Mouse (Mus musculus): ENCODE data around the gene Vps8. TPM values are rescaled to one million over a fixed set of nuclear protein-coding genes. Genes with fewer than 3 reads are reported as not detected.

Vps8 gene
- polyA plus RNA-seq, 1 experiment from 2014 or later, result 33.1 TPM

DNA sequence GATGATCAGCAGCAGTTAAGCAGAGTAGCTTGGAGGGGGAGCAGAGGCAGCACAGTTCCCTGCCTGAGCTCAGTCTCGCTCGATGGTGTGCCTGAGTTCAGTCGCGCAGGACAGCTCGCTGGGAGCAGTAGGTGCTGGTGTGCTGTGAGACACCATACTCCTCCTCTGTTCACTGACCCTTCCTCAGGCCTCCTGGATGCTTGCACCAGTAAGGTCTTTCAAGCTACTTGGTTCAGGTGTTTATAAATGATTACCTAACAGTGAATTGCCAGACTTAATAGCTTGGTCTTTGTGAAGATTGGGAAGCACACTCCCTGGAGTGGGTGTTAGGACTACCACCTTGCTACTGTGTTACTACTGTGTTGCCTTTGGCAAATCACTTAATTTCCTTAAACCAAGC is 144.2 kb downstream of the Vps8 start:
- Histone ChIP-seq H3K4me1 (ENCODE audit: control insufficient read depth, insufficient read depth, low read depth, low read length) (no peaks in the 10 kb centered on the region), H3K27ac (ENCODE audit: low read depth, low read length) (no peak overlapping the region), H3K9me3 (ENCODE audit: control insufficient read depth, low read length) (no peaks in the 10 kb centered on the region), H3K9ac (ENCODE audit: low read depth, low read length) (no peak overlapping the region), H3K36me3 (ENCODE audit: control insufficient read depth, insufficient read depth, low read length) (peaks cover 6% of the 10 kb centered on the region), H3K4me2 (ENCODE audit: low read length) (no peak overlapping the region), H3K27me3 (replicated peaks; ENCODE audit: control insufficient read depth, insufficient read depth, low read length) (no peaks in the 10 kb centered on the region), H3K4me3 (ENCODE audit: low read length) (no peak overlapping the region)
- WGBS, result 100% methylated on average over 5 of the region's 5 CpGs
- ATAC-seq, result no peak

DNA sequence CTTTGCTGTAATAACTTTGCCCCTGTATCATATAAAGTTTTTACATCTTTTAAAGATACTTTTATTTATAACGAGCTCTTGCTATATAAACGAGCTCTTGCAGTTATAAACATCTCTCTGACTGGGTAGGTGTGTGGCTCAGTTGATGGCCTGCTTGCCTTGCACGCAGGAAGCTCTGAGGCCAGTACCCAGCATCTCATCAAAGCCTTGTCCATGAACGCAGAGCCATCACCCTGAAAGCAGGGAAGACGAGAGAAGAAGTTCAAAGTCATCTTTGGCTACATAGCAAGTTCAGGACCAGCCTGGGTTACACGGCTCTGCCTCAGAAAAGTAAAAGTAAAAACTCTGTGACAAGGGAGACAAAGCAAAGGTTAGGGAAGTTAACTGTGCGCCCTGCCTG is 147.0 kb downstream of the Vps8 start:
- Histone ChIP-seq H3K4me1 (ENCODE audit: control insufficient read depth, insufficient read depth, low read depth, low read length) (no peaks in the 10 kb centered on the region), H3K9me3 (ENCODE audit: control insufficient read depth, low read length) (no peaks in the 10 kb centered on the region), H3K36me3 (ENCODE audit: control insufficient read depth, insufficient read depth, low read length) (peaks cover 6% of the 10 kb centered on the region), H3K4me3 (ENCODE audit: low read length) (no peak overlapping the region), H3K4me2 (ENCODE audit: low read length) (no peak overlapping the region), H3K27ac (ENCODE audit: low read depth, low read length) (no peak overlapping the region), H3K9ac (ENCODE audit: low read depth, low read length) (no peak overlapping the region), H3K27me3 (replicated peaks; ENCODE audit: control insufficient read depth, insufficient read depth, low read length) (no peaks in the 10 kb centered on the region)
- ATAC-seq, result no peak
- 87% methylated on average over 7 of the region's 7 CpGs for WGBS

DNA sequence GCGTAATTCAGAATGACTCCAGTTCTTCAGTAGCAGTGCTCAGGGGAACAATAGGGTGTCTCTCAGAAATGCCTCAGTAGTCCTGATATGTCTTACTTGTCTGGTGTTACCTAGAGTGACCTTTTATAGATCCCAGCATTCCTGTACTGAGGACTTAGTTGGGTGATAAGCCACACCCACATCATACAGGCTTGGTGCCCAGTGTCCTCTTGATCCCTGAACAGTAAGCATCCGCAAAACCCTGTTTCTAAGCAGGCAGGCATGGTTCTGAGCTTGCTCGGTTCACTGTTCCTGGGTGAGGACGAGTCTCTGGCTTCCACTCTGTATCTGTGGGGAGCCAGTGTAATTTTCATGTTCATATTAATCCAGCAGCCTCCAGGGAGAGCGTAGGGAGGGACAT is 147.9 kb downstream of the Vps8 start:
- no peaks in the 10 kb centered on the region for H3K27me3 ChIP-seq (replicated peaks; ENCODE audit: control insufficient read depth, insufficient read depth, low read length)

DNA sequence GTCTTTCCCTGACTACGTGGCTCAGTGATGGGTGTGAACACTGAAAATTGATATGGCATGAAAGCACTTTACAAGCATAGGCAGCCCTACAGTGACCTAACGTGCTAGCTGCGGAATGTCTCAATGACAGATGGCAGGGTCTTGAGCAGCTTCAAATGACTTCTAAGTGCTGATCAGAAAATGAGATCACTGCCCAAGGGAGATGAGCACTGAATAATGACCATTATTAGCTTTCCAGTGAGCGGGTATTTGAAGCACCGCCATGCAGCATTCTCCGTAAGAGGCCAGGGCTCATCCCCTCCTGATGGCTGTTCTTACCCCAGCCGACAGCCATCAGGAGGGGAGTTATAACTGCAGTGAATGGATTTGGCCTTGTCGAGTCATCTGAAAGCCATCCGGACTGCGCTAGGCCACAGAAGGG is 153.1 kb downstream of the Vps8 start:
- H3K9me3 ChIP-seq (ENCODE audit: control insufficient read depth, low read length), result no peaks in the 10 kb centered on the region
- H3K9ac ChIP-seq (ENCODE audit: low read depth, low read length), result no peak overlapping the region
- no peak overlapping the region for H3K4me3 ChIP-seq (ENCODE audit: low read length)
- H3K4me1 ChIP-seq (ENCODE audit: control insufficient read depth, insufficient read depth, low read depth, low read length), result no peaks in the 10 kb centered on the region
- no peaks in the 10 kb centered on the region for H3K27me3 ChIP-seq (replicated peaks; ENCODE audit: control insufficient read depth, insufficient read depth, low read length)
- H3K36me3 ChIP-seq (ENCODE audit: control insufficient read depth, insufficient read depth, low read length), result no peaks in the 10 kb centered on the region
- WGBS, result 41% methylated on average over 10 of the region's 10 CpGs
- H3K4me2 ChIP-seq (ENCODE audit: low read length), result no peak overlapping the region
- H3K27ac ChIP-seq (ENCODE audit: low read depth, low read length), result 0 out of 2 replicates have a peak overlapping the region, but pooled peaks have one; percentile 18
- peak; percentile 80 for ATAC-seq

More for the DNA sequence above, 147.9 kb downstream of the Vps8 start:
- no peaks in the 10 kb centered on the region for H3K4me1 ChIP-seq (ENCODE audit: control insufficient read depth, insufficient read depth, low read depth, low read length)
- no peak overlapping the region for H3K4me2 ChIP-seq (ENCODE audit: low read length)
- no peak for ATAC-seq
- H3K27ac ChIP-seq (ENCODE audit: low read depth, low read length), result no peak overlapping the region
- H3K4me3 ChIP-seq (ENCODE audit: low read length), result no peak overlapping the region
- H3K9me3 ChIP-seq (ENCODE audit: control insufficient read depth, low read length), result no peaks in the 10 kb centered on the region
- WGBS, result 77% methylated on average over 5 of the region's 5 CpGs
- H3K9ac ChIP-seq (ENCODE audit: low read depth, low read length), result no peak overlapping the region
- peaks cover 3% of the 10 kb centered on the region; the same call in 1 of the 2 replicates for H3K36me3 ChIP-seq (ENCODE audit: control insufficient read depth, insufficient read depth, low read length)

DNA sequence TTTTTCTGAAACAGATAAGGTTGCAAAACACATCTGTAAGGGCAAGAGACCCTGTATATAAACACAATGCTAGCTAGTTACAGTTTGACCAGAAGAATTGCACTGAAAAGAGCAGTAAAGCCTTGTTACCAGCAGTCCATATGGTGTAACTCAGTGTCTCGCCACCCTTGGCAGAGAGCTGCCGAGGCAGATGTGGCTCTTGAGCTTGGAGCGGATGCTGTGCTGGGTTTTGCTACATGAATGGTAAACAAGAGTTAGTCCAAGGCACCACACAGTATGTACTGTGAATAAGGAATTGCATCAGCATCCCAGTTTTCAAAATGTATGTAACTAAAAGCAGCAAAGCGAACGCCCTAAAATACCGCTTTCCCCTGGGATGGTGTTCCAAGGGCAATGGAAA is 166.2 kb downstream of the Vps8 start:
- H3K9ac ChIP-seq (ENCODE audit: low read depth, low read length), result no peak overlapping the region
- H3K36me3 ChIP-seq (ENCODE audit: control insufficient read depth, insufficient read depth, low read length), result no peaks in the 10 kb centered on the region
- H3K27ac ChIP-seq (ENCODE audit: low read depth, low read length), result no peak overlapping the region
- no peak overlapping the region for H3K4me3 ChIP-seq (ENCODE audit: low read length)
- ATAC-seq, result no peak
- H3K27me3 ChIP-seq (replicated peaks; ENCODE audit: control insufficient read depth, insufficient read depth, low read length), result no peaks in the 10 kb centered on the region
- H3K9me3 ChIP-seq (ENCODE audit: control insufficient read depth, low read length), result no peaks in the 10 kb centered on the region
- no peaks in the 10 kb centered on the region for H3K4me1 ChIP-seq (ENCODE audit: control insufficient read depth, insufficient read depth, low read depth, low read length)
- 78% methylated on average over 6 of the region's 6 CpGs for WGBS
- no peak overlapping the region for H3K4me2 ChIP-seq (ENCODE audit: low read length)

DNA sequence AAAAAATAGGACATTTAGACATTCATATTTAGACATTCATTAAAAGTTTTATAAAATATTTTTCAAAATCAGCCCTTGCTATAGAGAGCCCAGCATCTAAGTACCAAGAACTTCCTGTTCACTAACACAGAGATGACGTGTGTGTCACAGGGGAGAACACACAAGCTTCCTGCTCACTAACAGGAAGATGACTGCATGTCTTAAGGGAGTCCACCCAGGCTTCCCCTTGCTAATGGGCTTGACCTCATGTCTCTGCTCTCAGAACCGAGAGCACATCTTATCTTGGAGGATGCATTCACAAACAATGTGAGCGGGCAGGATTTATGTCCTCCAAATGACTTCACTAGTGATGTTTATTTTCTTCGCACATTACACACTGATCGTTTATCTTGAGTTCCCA is 167.9 kb downstream of the Vps8 start:
- no peaks in the 10 kb centered on the region for H3K27me3 ChIP-seq (replicated peaks; ENCODE audit: control insufficient read depth, insufficient read depth, low read length)
- no peak overlapping the region for H3K27ac ChIP-seq (ENCODE audit: low read depth, low read length)
- H3K4me1 ChIP-seq (ENCODE audit: control insufficient read depth, insufficient read depth, low read depth, low read length), result no peaks in the 10 kb centered on the region
- no peak overlapping the region for H3K4me2 ChIP-seq (ENCODE audit: low read length)
- H3K9ac ChIP-seq (ENCODE audit: low read depth, low read length), result no peak overlapping the region
- no peaks in the 10 kb centered on the region for H3K36me3 ChIP-seq (ENCODE audit: control insufficient read depth, insufficient read depth, low read length)
- H3K4me3 ChIP-seq (ENCODE audit: low read length), result no peak overlapping the region
- H3K9me3 ChIP-seq (ENCODE audit: control insufficient read depth, low read length), result no peaks in the 10 kb centered on the region
- ATAC-seq, result no peak
- 72% methylated on average over 5 of the region's 5 CpGs for WGBS

DNA sequence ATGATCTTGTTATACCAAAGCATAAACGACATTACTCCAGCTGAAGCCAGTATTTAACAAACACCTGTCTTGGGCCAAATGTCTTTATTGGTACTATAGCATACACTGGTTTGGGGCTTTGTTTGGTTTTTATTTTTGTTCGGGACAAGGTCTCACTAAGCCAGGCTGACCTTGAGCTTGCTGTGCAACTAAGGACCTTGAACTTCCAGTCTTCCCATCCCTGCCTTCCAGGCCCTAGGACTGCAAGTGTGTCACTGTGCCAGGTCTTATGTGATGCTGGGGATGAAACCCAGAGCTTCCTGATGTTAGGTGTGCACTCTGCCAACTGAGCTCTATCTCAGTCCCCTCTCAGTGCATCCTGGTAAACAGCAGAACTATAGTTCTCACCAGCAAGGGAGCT is 168.6 kb downstream of the Vps8 start:
- 88% methylated on average over 2 of the region's 2 CpGs for WGBS
- H3K9ac ChIP-seq (ENCODE audit: low read depth, low read length), result no peak overlapping the region
- no peaks in the 10 kb centered on the region for H3K4me1 ChIP-seq (ENCODE audit: control insufficient read depth, insufficient read depth, low read depth, low read length)
- no peak overlapping the region for H3K4me2 ChIP-seq (ENCODE audit: low read length)
- H3K27me3 ChIP-seq (replicated peaks; ENCODE audit: control insufficient read depth, insufficient read depth, low read length), result no peaks in the 10 kb centered on the region
- no peak overlapping the region for H3K4me3 ChIP-seq (ENCODE audit: low read length)
- no peak for ATAC-seq
- H3K27ac ChIP-seq (ENCODE audit: low read depth, low read length), result no peak overlapping the region
- H3K36me3 ChIP-seq (ENCODE audit: control insufficient read depth, insufficient read depth, low read length), result no peaks in the 10 kb centered on the region
- no peaks in the 10 kb centered on the region for H3K9me3 ChIP-seq (ENCODE audit: control insufficient read depth, low read length)

DNA sequence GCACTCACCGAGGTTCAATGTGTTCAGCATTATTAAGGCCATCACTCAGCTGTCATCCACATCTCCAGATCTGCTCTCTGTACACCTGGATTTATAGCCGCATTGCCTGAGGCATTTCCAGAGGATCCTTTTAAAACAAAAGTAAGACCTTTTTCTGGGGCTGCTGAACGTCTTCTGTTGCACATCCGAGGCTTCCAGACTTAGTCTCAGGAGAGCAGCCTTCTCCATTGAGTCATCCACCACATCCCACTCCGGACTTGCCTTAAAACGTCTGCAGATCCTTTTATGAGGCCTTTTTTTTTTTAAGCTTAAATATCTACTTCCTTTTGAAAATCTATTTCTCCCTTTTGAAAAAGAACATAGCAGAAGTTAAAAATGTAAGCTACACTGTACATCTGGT is 172.6 kb downstream of the Vps8 start:
- WGBS, result 82% methylated on average over 6 of the region's 6 CpGs
- ATAC-seq, result no peak
- H3K4me3 ChIP-seq (ENCODE audit: low read length), result no peak overlapping the region
- H3K36me3 ChIP-seq (ENCODE audit: control insufficient read depth, insufficient read depth, low read length), result no peaks in the 10 kb centered on the region
- H3K4me2 ChIP-seq (ENCODE audit: low read length), result no peak overlapping the region
- no peak overlapping the region for H3K27ac ChIP-seq (ENCODE audit: low read depth, low read length)
- no peak overlapping the region for H3K9ac ChIP-seq (ENCODE audit: low read depth, low read length)
- no peaks in the 10 kb centered on the region for H3K4me1 ChIP-seq (ENCODE audit: control insufficient read depth, insufficient read depth, low read depth, low read length)
- no peaks in the 10 kb centered on the region for H3K27me3 ChIP-seq (replicated peaks; ENCODE audit: control insufficient read depth, insufficient read depth, low read length)
- no peaks in the 10 kb centered on the region for H3K9me3 ChIP-seq (ENCODE audit: control insufficient read depth, low read length)

DNA sequence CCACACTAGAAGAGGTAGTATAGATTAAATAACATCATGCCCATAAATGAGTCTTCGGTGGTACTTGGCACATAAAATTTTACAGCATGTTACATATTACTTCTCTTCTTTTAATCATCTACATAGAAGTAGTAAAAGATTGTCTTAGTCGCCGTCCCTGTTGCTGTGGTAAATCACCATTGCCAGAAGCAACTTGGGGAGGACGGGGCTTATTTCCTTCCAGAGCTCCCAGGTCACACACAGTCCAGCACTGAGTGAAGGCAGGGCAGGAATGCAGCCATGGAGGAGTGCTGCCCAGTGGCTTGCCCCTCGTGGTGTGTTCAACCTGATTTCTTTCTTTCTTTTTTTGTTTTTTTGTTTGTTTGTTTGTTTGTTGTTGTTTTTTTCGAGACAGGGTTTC is 181.4 kb downstream of the Vps8 start:
- Histone ChIP-seq H3K27me3 (replicated peaks; ENCODE audit: control insufficient read depth, insufficient read depth, low read length) (no peaks in the 10 kb centered on the region), H3K9ac (ENCODE audit: low read depth, low read length) (no peak overlapping the region), H3K4me2 (ENCODE audit: low read length) (no peak overlapping the region), H3K27ac (ENCODE audit: low read depth, low read length) (no peak overlapping the region), H3K9me3 (ENCODE audit: control insufficient read depth, low read length) (no peaks in the 10 kb centered on the region), H3K4me1 (ENCODE audit: control insufficient read depth, insufficient read depth, low read depth, low read length) (peaks cover 3% of the 10 kb centered on the region; the same call in 1 of the 2 replicates), H3K4me3 (ENCODE audit: low read length) (no peak overlapping the region), H3K36me3 (ENCODE audit: control insufficient read depth, insufficient read depth, low read length) (no peaks in the 10 kb centered on the region)
- WGBS, result 86% methylated on average over 6 of the region's 6 CpGs
- ATAC-seq, result no peak

Measured in hindbrain, embryonic 16.5 days (tissue).